Mouse (Mus musculus) bone marrow macrophage, adult 2 months (primary cell): Measurements from ENCODE around the gene Asic4.

Source experiments
- CTCF ChIP-seq: IDR thresholded peaks from 2 replicates; pipeline ENCODE4 v1.5.1; 2012; ENCODE audit warnings: low read depth, mild to moderate bottlenecking, low read length, moderate library complexity
- POLR2A ChIP-seq: IDR thresholded peaks from 2 replicates; pipeline ENCODE4 v1.6.1; 2012; ENCODE audit warnings: mild to moderate bottlenecking, low read depth, low read length, borderline replicate concordance

GRCm38 (mm10) chr1:75507006-75507405 lies 56.8 kb downstream of the Asic4 start, which contains the start of gene Inha:
- TF ChIP-seq CTCF, result no peak
- no peak for TF ChIP-seq POLR2A
